Mouse (Mus musculus): ENCODE data around the gene Dnajc21. TPM values are rescaled to one million over a fixed set of nuclear protein-coding genes. Genes with fewer than 3 reads are reported as not detected.

Dnajc21 gene
- polyA plus RNA-seq (2012; rRNA removed) = 1.1 and 1.2 TPM in 2 replicates

DNA sequence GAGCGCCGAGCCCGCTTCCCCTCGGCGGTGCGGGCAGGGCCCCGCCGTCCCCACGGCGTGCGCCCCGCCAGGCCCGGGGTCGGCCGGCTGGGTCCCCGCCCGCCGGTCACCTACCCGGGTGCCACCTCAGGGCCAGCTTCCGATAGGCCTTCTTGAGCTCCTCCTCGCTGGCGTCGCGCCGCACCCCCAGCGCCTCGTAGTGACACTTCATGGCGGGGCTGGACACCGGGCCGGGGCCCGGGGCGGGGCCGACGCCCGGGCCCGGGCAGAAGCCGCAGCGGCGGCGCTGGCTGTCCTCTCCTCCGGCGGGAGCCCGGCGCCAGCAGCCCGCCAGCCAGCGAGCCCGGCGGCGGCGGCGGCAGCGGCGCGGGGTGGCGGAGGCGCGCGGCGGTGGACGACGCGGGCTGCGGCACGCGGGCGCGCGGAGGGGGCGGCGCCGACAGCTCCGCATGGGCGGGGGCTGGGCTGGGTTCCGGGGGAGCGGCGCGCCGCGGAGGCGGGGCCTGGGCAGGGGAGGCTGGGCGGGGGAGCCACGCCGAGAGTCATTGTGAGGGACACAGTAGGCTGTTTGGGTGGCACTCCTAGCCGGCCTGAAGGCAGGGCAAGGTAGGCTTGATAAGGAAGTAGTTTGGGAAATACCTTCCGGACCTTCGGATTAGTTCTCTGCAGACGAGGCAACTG, at the start of gene Dnajc21:
Gene Dnajc21 (minus strand): TSS at position 366 of the 681 bp plus-strand sequence.

DNA sequence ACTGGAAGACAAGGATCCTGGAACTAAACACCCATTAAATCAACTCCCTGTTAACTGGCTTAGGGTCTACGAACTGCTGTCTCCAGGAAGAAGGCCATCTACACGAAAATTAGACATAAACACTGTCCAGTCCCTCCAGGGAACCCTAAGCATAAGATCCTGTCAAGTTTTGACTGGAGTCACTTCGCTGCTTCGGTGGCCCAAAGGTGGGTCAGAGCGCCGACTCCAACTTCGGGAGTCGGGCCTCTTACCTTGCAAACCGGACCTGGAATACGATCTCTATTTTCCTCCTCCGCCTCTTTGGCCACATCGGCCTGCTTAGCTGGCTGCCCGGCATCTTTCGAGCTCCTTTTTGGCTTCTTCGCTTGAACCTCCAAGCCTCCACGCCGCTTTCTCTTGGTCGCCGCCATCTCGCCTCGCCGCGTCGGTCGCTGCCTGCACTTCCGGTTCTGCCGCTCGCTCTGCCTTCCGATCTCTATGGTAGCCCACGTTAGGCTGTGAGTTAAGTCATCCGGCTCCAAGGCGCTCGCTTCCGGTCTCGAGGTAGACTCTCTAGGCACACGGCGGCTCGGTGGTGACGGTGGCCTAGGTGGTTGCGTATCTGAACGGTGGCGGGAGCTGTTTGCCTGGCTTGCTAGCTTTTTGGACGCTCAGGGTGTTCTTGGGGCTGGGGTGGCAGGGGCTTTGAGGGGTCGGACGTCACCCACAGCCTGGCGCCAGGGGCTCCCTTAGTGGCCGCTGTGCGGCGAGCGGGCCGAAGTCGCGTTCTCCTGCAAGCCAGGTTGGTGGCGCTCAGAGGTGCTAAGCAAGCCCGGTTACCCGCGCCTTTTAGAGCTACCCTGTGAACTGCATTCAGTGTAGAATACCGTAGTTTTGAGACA, 15.4 kb upstream of the Dnajc21 start, which contains the start of the genes Brix1 and Rad1:
Gene Brix1 (minus strand): TSS at position 464 of the 881 bp plus-strand sequence.
Gene Rad1 (plus strand): TSS at position 535 of the 881 bp plus-strand sequence.

Other genes starting within 250 kb of the Dnajc21 start
- gene Gm21973, start 145.1 kb downstream of the Dnajc21 start, polyA plus RNA-seq (2012; rRNA removed) = not detected in 2 replicates
- not detected in 2 replicates for gene Agxt2, start 112.0 kb downstream of the Dnajc21 start, polyA plus RNA-seq (2012; rRNA removed)
- 0.28 and 0.64 TPM in 2 replicates for gene Brix1, start 15.4 kb upstream of the Dnajc21 start, polyA plus RNA-seq (2012; rRNA removed)
- 4.0 and 6.4 TPM in 2 replicates for gene Rad1, start 15.5 kb upstream of the Dnajc21 start, polyA plus RNA-seq (2012; rRNA removed)
- not detected in 2 replicates for gene Ttc23l, start 88.2 kb upstream of the Dnajc21 start, polyA plus RNA-seq (2012; rRNA removed)
- 2.0 and 2.5 TPM in 2 replicates for gene Rai14, start 244.1 kb upstream of the Dnajc21 start, polyA plus RNA-seq (2012; rRNA removed)

Data from colon, adult 2 months (tissue).